Mouse (Mus musculus): ENCODE measurements at regions not wholly inside any gene's neighbourhood (a gene's known extent, or its start where the extent isn't known, plus 50 kb on each side); places are given as distances from the start of the nearest gene placed in this dataset.

DNA sequence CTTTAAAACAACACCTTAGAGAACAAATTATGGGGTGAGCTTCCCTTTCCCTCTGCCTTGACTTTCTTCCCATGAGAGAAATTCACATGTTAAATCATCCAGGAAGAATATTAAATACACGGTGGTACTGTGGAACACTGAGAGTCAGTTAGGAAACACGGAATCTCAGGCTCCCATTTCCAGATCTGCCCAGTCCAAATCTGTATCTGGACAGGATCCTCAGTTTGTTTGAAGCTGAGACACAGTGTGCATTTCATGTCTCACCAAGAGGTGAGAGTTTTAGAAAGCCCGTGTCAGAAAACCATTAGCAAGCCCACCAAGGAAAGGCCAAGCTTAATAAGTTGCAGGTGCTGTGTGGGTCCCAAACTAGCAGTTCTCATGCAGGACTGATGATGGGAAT is 204.2 kb upstream of the Rnaseh2b start:
- 90% methylated on average over 3 of the region's 3 CpGs for WGBS
- ATAC-seq = no peak
- Histone ChIP-seq H3K4me3 (ENCODE audit: low read depth, low read length) (no peak overlapping the region), H3K27ac (ENCODE audit: low read depth, low read length) (no peak overlapping the region), H3K4me1 (ENCODE audit: control insufficient read depth, insufficient read depth, low read length) (no peaks in the 10 kb centered on the region), H3K9ac (ENCODE audit: low read length) (no peak overlapping the region), H3K9me3 (replicated peaks; ENCODE audit: control insufficient read depth, low read length) (no peaks in the 10 kb centered on the region), H3K4me2 (ENCODE audit: low read length) (no peak overlapping the region), H3K27me3 (replicated peaks; ENCODE audit: control insufficient read depth, insufficient read depth, low read length) (no peaks in the 10 kb centered on the region), H3K36me3 (ENCODE audit: control insufficient read depth, insufficient read depth, low read length) (no peaks in the 10 kb centered on the region)
- DNase-seq (ENCODE audit: low spot score) = no peak

DNA sequence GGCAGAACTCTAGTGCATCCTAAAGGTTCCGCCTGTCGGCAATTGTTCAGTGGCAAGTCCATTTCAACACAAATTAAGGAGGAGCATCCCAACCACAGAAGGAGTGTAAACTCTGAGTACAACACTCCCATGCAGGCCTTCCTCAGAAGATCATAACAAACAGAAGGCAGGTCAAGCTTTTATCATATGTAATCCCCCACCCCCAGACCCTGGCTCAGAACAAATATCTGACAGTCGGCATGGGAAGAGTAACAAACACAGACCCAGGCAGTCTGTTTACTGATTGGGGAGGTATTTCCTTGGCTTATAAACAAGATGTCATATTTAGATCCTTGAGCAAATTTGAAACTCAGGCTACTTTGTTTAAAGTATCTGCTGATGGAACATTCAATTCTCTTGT is 174.9 kb upstream of the Rnaseh2b start:
- no peaks in the 10 kb centered on the region for H3K36me3 ChIP-seq (ENCODE audit: control insufficient read depth, insufficient read depth, low read length)
- no peaks in the 10 kb centered on the region for H3K27me3 ChIP-seq (replicated peaks; ENCODE audit: control insufficient read depth, insufficient read depth, low read length)
- no peak for DNase-seq (ENCODE audit: low spot score)
- no peak overlapping the region for H3K4me2 ChIP-seq (ENCODE audit: low read length)
- no peak for ATAC-seq
- H3K9ac ChIP-seq (ENCODE audit: low read length) = no peak overlapping the region
- no peaks in the 10 kb centered on the region for H3K4me1 ChIP-seq (ENCODE audit: control insufficient read depth, insufficient read depth, low read length)
- H3K27ac ChIP-seq (ENCODE audit: low read depth, low read length) = no peak overlapping the region
- no peak overlapping the region for H3K4me3 ChIP-seq (ENCODE audit: low read depth, low read length)
- 91% methylated on average over 3 of the region's 3 CpGs for WGBS
- H3K9me3 ChIP-seq (replicated peaks; ENCODE audit: control insufficient read depth, low read length) = no peaks in the 10 kb centered on the region

DNA sequence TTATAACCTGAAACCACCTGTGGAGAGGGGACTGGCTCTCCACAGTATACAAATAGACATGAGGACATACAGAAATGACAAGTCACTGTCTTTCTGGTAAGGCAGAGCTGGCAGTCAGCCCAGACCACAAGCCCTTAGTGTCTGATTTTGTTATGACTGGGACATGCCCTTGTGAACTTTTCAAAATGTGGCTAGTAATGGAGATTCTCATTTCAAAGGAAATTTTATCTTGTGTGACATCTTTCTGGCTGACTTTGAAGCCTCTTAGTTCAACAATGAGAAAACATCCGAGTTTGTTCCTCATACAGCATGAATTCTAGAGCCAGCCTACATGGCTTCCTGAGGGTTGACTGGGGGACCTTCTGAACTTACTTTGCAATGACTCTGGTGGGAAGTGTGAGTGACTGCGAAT is 173.8 kb upstream of the Rnaseh2b start:
- ATAC-seq (no peak), DNase-seq (ENCODE audit: low spot score) (no peak)
- H3K36me3 ChIP-seq (ENCODE audit: control insufficient read depth, insufficient read depth, low read length) = no peaks in the 10 kb centered on the region
- H3K4me2 ChIP-seq (ENCODE audit: low read length) = no peak overlapping the region
- WGBS = 71% methylated on average over 2 of the region's 2 CpGs
- H3K9me3 ChIP-seq (replicated peaks; ENCODE audit: control insufficient read depth, low read length) = no peaks in the 10 kb centered on the region
- H3K27ac ChIP-seq (ENCODE audit: low read depth, low read length) = no peak overlapping the region
- H3K9ac ChIP-seq (ENCODE audit: low read length) = no peak overlapping the region
- H3K27me3 ChIP-seq (replicated peaks; ENCODE audit: control insufficient read depth, insufficient read depth, low read length) = no peaks in the 10 kb centered on the region
- H3K4me1 ChIP-seq (ENCODE audit: control insufficient read depth, insufficient read depth, low read length) = no peaks in the 10 kb centered on the region
- H3K4me3 ChIP-seq (ENCODE audit: low read depth, low read length) = no peak overlapping the region

DNA sequence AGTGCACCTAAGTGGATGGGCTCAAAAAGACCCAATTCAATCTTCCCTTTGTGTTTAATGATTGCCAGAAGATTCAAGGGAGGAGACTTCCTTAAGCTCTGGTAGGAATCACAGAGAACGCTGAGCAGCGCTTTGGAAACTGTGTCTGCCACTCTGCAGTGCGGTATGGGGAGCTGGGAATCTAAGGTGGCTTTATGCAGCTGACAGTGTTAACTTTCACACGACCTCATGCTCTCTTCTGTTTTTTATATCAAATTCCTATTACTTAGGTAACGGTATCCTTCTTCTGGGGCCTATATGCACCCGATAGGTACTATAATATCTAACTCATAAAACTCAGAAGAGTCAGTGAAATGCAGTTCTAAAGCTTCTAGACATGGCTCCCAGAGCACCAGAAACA is 163.5 kb upstream of the Rnaseh2b start:
- Histone ChIP-seq H3K4me2 (ENCODE audit: low read length) (no peak overlapping the region), H3K27me3 (replicated peaks; ENCODE audit: control insufficient read depth, insufficient read depth, low read length) (no peaks in the 10 kb centered on the region), H3K4me1 (ENCODE audit: control insufficient read depth, insufficient read depth, low read length) (no peaks in the 10 kb centered on the region), H3K9ac (ENCODE audit: low read length) (no peak overlapping the region), H3K27ac (ENCODE audit: low read depth, low read length) (no peak overlapping the region), H3K9me3 (replicated peaks; ENCODE audit: control insufficient read depth, low read length) (no peaks in the 10 kb centered on the region), H3K36me3 (ENCODE audit: control insufficient read depth, insufficient read depth, low read length) (no peaks in the 10 kb centered on the region), H3K4me3 (ENCODE audit: low read depth, low read length) (no peak overlapping the region)
- WGBS = 86% methylated on average over 6 of the region's 6 CpGs
- no peak for DNase-seq (ENCODE audit: low spot score)
- no peak for ATAC-seq

DNA sequence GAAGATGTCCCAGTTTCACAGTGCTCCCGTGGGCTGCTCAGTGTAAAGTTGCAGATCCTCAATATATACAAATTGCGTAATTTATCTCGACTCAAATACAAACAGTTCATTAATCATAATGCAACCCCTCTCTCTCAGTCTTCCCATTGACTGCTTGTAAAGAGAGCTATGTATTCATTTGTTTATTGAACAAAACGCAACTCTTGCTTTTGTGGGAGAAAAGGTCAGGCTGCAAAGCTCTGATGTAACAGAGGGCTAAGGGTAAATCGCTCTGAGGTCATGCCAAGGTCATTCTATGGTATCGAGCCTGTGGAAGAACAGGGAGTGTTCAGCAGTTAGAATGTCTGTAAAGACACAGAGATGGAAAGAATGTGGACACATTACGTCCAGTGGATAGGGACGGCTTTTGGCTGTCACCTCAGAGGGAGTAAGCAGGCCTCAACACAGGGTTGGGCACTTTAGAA is 160.0 kb upstream of the Rnaseh2b start:
- no peak overlapping the region for H3K4me2 ChIP-seq (ENCODE audit: low read length)
- H3K27ac ChIP-seq (ENCODE audit: low read depth, low read length) = no peak overlapping the region
- no peaks in the 10 kb centered on the region for H3K27me3 ChIP-seq (replicated peaks; ENCODE audit: control insufficient read depth, insufficient read depth, low read length)
- no peak for ATAC-seq
- H3K36me3 ChIP-seq (ENCODE audit: control insufficient read depth, insufficient read depth, low read length) = no peaks in the 10 kb centered on the region
- DNase-seq (ENCODE audit: low spot score) = no peak
- H3K4me1 ChIP-seq (ENCODE audit: control insufficient read depth, insufficient read depth, low read length) = no peaks in the 10 kb centered on the region
- H3K4me3 ChIP-seq (ENCODE audit: low read depth, low read length) = no peak overlapping the region
- peaks cover 9% of the 10 kb centered on the region; the same call in 1 of the 2 replicates for H3K9me3 ChIP-seq (replicated peaks; ENCODE audit: control insufficient read depth, low read length)
- H3K9ac ChIP-seq (ENCODE audit: low read length) = no peak overlapping the region
- 81% methylated on average over 8 of the region's 8 CpGs for WGBS

DNA sequence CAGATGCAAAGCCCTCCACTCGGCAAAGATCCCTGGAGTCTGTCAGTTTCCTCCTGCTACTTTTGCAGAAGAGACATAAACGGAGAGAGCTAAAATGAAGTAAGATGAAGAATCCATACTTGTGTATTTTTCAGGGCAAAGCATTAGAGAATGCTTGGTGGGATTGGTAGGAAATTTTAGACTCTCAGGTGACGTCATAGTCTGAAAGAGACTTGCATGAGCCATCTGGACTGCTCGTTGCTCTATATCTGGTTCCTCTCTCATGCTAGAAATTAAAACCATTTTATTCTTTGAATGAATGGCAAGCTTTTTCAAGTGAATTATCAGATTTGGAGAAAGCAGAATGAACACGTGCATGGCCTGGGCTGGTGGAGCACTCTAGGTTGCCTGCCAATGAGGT is 154.4 kb upstream of the Rnaseh2b start:
- WGBS = 84% methylated on average over 5 of the region's 5 CpGs
- H3K27me3 ChIP-seq (replicated peaks; ENCODE audit: control insufficient read depth, insufficient read depth, low read length) = no peaks in the 10 kb centered on the region
- no peak for ATAC-seq
- no peak overlapping the region for H3K4me2 ChIP-seq (ENCODE audit: low read length)
- no peaks in the 10 kb centered on the region for H3K4me1 ChIP-seq (ENCODE audit: control insufficient read depth, insufficient read depth, low read length)
- no peak for DNase-seq (ENCODE audit: low spot score)
- peaks cover 9% of the 10 kb centered on the region; the same call in 1 of the 2 replicates for H3K9me3 ChIP-seq (replicated peaks; ENCODE audit: control insufficient read depth, low read length)
- H3K36me3 ChIP-seq (ENCODE audit: control insufficient read depth, insufficient read depth, low read length) = no peaks in the 10 kb centered on the region
- no peak overlapping the region for H3K4me3 ChIP-seq (ENCODE audit: low read depth, low read length)
- no peak overlapping the region for H3K27ac ChIP-seq (ENCODE audit: low read depth, low read length)
- H3K9ac ChIP-seq (ENCODE audit: low read length) = no peak overlapping the region

DNA sequence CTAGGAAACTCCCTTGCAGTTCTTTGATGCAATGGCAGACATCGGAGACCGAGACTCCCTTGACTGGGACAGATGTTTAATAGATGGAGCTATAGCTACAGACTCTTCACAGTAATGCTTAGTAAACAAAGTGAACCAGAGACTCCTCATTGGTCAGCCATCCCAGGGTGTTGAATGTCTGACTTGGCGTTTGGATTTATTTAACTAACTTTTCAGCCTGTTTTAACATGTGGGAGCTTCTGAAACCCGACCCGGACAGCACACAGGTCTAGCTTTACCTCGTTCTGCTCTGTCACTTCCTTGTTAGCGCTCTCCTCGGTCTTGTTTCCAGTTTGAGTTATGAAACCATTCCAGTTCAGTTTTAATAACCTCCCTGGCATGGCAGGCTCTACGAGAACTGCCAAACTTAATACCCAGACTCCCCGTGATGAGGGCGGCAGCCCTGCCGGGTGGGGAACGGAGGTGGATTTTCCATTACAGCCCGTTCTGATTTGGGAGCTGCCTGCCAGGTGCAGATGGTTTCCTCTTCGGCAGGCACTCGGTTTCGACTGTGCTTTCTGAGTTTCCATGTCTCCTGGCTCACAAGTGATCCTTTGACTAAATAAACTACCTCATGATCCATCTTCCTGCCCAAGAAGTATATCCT is 147.9 kb upstream of the Rnaseh2b start:
- WGBS = 93% methylated on average over 17 of the region's 17 CpGs
- Histone ChIP-seq H3K4me3 (ENCODE audit: low read depth, low read length) (no peak overlapping the region), H3K9me3 (replicated peaks; ENCODE audit: control insufficient read depth, low read length) (no peaks in the 10 kb centered on the region), H3K27me3 (replicated peaks; ENCODE audit: control insufficient read depth, insufficient read depth, low read length) (no peaks in the 10 kb centered on the region), H3K4me1 (ENCODE audit: control insufficient read depth, insufficient read depth, low read length) (no peaks in the 10 kb centered on the region), H3K36me3 (ENCODE audit: control insufficient read depth, insufficient read depth, low read length) (no peaks in the 10 kb centered on the region), H3K27ac (ENCODE audit: low read depth, low read length) (no peak overlapping the region), H3K9ac (ENCODE audit: low read length) (no peak overlapping the region), H3K4me2 (ENCODE audit: low read length) (no peak overlapping the region)
- DNase-seq (ENCODE audit: low spot score) (no peak), ATAC-seq (no peak)

DNA sequence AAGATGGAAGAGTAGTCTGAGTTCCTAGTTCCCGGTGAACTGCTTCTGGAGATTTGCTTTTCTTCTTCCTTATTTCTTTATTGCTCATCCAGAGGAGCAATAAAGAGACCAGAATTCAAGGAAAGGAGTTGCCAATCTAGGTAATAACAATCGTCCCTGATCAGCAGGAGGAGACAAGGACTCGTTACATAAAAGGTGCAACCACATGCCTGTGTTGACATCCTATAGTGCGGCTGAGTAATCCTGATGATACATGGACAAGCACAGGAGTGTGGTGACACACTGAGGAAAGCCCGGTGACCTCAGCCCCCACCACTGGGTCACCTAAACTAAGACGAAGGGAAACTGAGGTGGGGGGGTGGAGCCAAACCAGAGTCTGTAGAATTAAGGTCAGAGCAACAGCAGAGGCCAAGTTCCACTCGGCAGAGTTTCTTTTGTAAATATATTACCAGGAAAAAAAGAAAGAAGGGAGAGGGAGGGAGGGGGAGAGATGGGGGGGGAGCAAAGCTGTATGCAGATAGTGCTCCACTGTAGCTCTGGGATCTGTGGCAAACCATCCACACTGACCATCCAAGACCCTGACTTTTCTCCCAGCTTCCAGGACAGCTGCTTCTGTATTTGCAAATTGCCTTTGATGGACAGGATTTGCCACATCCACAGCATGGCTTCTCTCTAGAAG is 135.2 kb upstream of the Rnaseh2b start:
- WGBS = 81% methylated on average over 7 of the region's 7 CpGs
- no peaks in the 10 kb centered on the region for H3K27me3 ChIP-seq (replicated peaks; ENCODE audit: control insufficient read depth, insufficient read depth, low read length)
- ATAC-seq = no peak

DNA sequence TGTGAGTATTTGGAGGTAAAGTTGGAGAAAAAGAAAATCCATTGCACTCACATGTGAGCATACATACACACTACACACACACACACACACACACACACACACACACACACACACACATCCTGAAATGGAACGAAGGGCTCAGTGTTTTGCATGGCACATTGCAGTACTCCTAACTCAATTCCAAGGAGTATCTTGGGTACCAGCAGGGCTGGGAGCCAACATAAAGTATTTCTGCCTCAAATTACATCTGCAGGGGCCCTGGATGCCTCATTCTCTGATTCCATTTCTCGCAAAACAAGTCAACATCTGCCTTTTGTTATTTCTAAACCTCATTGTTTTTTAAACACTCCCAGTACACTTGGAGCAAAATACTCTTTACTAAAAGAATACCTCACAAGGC is 132.7 kb upstream of the Rnaseh2b start:
- Histone ChIP-seq H3K4me2 (ENCODE audit: low read length) (no peak overlapping the region), H3K4me1 (ENCODE audit: control insufficient read depth, insufficient read depth, low read length) (no peaks in the 10 kb centered on the region), H3K27ac (ENCODE audit: low read depth, low read length) (no peak overlapping the region), H3K36me3 (ENCODE audit: control insufficient read depth, insufficient read depth, low read length) (no peaks in the 10 kb centered on the region), H3K9me3 (replicated peaks; ENCODE audit: control insufficient read depth, low read length) (no peaks in the 10 kb centered on the region), H3K9ac (ENCODE audit: low read length) (no peak overlapping the region), H3K4me3 (ENCODE audit: low read depth, low read length) (no peak overlapping the region), H3K27me3 (replicated peaks; ENCODE audit: control insufficient read depth, insufficient read depth, low read length) (no peaks in the 10 kb centered on the region)
- ATAC-seq = no peak
- 80% methylated on average over 2 of the region's 2 CpGs for WGBS
- no peak for DNase-seq (ENCODE audit: low spot score)

More for the DNA sequence above, 135.2 kb upstream of the Rnaseh2b start:
- no peaks in the 10 kb centered on the region for H3K9me3 ChIP-seq (replicated peaks; ENCODE audit: control insufficient read depth, low read length)
- no peak for DNase-seq (ENCODE audit: low spot score)
- H3K4me1 ChIP-seq (ENCODE audit: control insufficient read depth, insufficient read depth, low read length) = no peaks in the 10 kb centered on the region
- no peak overlapping the region for H3K9ac ChIP-seq (ENCODE audit: low read length)
- no peak overlapping the region for H3K4me3 ChIP-seq (ENCODE audit: low read depth, low read length)
- no peak overlapping the region for H3K4me2 ChIP-seq (ENCODE audit: low read length)
- no peak overlapping the region for H3K27ac ChIP-seq (ENCODE audit: low read depth, low read length)
- H3K36me3 ChIP-seq (ENCODE audit: control insufficient read depth, insufficient read depth, low read length) = no peaks in the 10 kb centered on the region
